Mouse (Mus musculus) mouse embryonic stem cell (cell line): ENCODE data around the gene Prkcsh.

ENCODE experiments used
- in situ Hi-C, 2 experiments: fragments of 300-500 bp; cut with MboI; formaldehyde crosslinking; loops; 1 replicate in 1 of 2; 3 replicates in 1 of 2; pipeline ENCODE4 v1.14.3; 2019 to 2020; ENCODE audit warnings: low sequenced_read_pairs in 2 of 2, low pct_unique_long_range_greater_than_20kb in 1 of 2, mixed read lengths in 1 of 2; ENCODE audit not compliant: unreplicated experiment in 1 of 2

The Prkcsh gene

GRCm38 (mm10) chr9:22002194-22003162 is at the start of gene Prkcsh, which contains the start of gene Ccdc151:
Gene Prkcsh, plus strand, starts transcription at chr9:22002806.
Gene Ccdc151, minus strand, starts transcription at chr9:22002634.
- in situ Hi-C loops = loop anchor here in 1 of 2 experiments (5.0 kb wide), 1 partner anchor 40 kb away; no protein-coding TSS in a partner anchor

DNA sequence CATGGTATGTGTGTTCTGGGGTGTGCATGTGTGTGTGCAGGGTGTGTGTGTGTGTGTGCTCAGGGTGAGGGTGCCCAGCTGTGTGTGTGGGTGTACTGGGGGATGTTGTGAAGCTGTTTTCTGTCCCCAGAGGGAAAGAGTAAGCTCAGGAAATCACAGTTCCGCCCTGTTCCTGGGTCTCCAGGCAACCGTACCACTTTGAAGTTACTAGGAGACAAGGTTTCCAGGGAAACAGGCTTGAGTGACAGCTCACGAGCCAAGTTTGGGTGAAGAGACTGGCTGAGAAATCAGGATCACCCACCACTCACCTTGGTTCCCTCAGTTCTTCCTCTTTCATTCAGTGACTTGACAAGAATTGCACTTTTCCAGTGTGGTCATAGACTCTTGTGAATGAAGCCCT is 49.0 kb upstream of the Prkcsh start:
- in situ Hi-C loops = no loop called here

GRCm38 (mm10) chr9:21954635-21955034 is 48.0 kb upstream of the Prkcsh start:
- in situ Hi-C loops = no loop called here

- in situ Hi-C loops = no loop called here
Measured at GRCm38 (mm10) chr9:21955225-21955569, 47.4 kb upstream of the Prkcsh start.

- in situ Hi-C loops = no loop called here
Measured at GRCm38 (mm10) chr9:21955570-21956281, 46.9 kb upstream of the Prkcsh start, which contains the start of gene Swsap1. Gene Swsap1, plus strand, starts transcription at chr9:21955755.

GRCm38 (mm10) chr9:21958372-21958771 is 44.2 kb upstream of the Prkcsh start:
- in situ Hi-C loops = no loop called here

- in situ Hi-C loops = no loop called here
Measured at GRCm38 (mm10) chr9:21959244-21959643, 43.4 kb upstream of the Prkcsh start.

- in situ Hi-C loops = no loop called here
Measured at GRCm38 (mm10) chr9:21960135-21960534, 42.5 kb upstream of the Prkcsh start.

DNA sequence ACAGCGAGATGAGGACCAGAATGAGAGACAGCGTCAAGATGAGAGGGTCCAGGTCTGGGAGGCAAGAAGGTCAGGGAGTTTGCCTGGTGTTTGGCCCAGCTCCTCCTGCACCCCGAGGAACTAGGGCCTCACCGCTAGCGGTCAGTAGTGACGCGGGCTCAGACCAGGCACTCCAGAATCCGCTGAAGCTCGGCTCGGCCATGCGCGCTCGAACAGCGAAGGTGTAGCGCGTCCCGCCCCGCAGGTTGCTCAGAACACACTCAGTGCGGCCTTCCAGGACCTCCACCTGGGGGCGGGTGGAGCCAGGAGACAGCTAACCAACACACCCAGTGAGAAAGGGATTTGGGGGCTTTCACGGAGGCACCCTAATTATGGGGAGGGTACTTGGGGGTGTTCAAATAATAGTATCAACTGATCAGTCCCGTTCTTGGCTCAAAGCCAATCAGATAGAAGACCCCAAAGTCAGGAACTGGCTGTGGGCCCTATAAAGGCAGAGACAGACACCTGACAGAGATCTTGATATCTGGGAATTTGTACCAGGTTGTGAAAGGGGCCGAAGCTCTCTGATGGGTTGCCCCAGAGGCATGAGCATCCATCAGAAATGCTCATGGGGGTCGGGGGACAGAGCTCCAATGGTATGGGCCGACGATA is 41.9 kb upstream of the Prkcsh start:
- in situ Hi-C loops = no loop called here

GRCm38 (mm10) chr9:21961366-21961980 is 41.1 kb upstream of the Prkcsh start:
- in situ Hi-C loops = no loop called here

GRCm38 (mm10) chr9:21962010-21962409 is 40.6 kb upstream of the Prkcsh start:
- in situ Hi-C loops = no loop called here

GRCm38 (mm10) chr9:21962416-21963059 is 40.1 kb upstream of the Prkcsh start:
- in situ Hi-C loops = no loop called here

- in situ Hi-C loops = no loop called here
Measured at GRCm38 (mm10) chr9:21963417-21963816, 39.2 kb upstream of the Prkcsh start, which contains the start of gene Epor. Gene Epor, minus strand, starts transcription at chr9:21963506.

GRCm38 (mm10) chr9:21968883-21969282 is 33.7 kb upstream of the Prkcsh start:
- in situ Hi-C loops = no loop called here

DNA sequence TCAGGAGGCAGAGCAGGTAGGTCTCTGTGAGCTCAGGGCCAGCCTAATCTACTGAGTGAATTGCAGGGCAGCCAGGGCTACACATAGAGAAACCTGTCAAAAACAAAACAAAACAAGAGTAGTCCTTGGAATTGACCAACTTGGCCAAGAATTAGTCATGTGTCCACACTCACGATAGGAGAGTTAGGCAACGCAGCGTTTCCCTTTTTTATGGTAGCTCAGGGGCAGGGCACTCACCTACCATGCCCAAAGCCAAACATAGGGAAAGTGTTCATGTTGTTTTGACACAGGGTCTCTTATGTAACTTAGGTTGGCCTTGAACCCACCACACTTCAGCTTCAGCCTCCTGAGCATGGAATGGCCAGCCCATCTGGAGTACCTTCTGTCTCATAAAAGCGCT is 33.3 kb upstream of the Prkcsh start:
- in situ Hi-C loops = no loop called here

GRCm38 (mm10) chr9:21976626-21977175 is 25.9 kb upstream of the Prkcsh start:
- in situ Hi-C loops = loop anchor here (5.0 to 25.0 kb wide), 3 partner anchors 76 to 161 kb away; partner anchors contain the start of genes Acp5 (in 1 of the 2) and Elavl3 (in 1 of the 2)

- in situ Hi-C loops = loop anchor here (5.0 to 25.0 kb wide), 3 partner anchors 75 to 160 kb away; partner anchors contain the start of genes Acp5 (in 1 of the 2) and Elavl3 (in 1 of the 2)
Measured at GRCm38 (mm10) chr9:21977331-21977730, 25.3 kb upstream of the Prkcsh start.
